Mouse (Mus musculus) lung, postnatal 0 days (tissue): ENCODE data around the gene Hyal1.

Experiments used
- CTCF ChIP-seq: IDR thresholded peaks from 2 replicates; pipeline ENCODE4 v1.5.1; 2016; ENCODE audit warnings: antibody characterized with exemption, mild to moderate bottlenecking
- EP300 ChIP-seq: IDR thresholded peaks from 2 replicates; pipeline ENCODE4 v1.6.1; 2016; ENCODE audit warnings: antibody characterized with exemption, mild to moderate bottlenecking, control low read depth

- TF ChIP-seq CTCF: no peak; the same call in 1 of the 2 replicates
- no peak for TF ChIP-seq EP300
Observed at GRCm38 (mm10) chr9:107541474-107542351, 35.0 kb upstream of the Hyal1 start, which contains the start of the genes Cyb561d2 and Nprl2.
